Mouse (Mus musculus) midbrain, embryonic 10.5 days (tissue): ENCODE data around the gene Slc13a2. TPM values are rescaled to one million over a fixed set of nuclear protein-coding genes. Genes with fewer than 3 reads are reported as not detected.
A peak's percentile ranks its signal among the peaks of the same experiment; 100 is the strongest.

Source experiments
- DNase-seq: peaks from one replicate; pipeline ENCODE4 v3.0.0-alpha.2; 2017; ENCODE audit warnings: low spot score
- H3K27ac ChIP-seq: fragments of 300-500 bp; sonication (generic); replicated peaks from 2 replicates; pipeline ENCODE4 v1.5.1; 2016; ENCODE audit warnings: mild to moderate bottlenecking
- H3K27me3 ChIP-seq: fragments of 300-500 bp; sonication (generic); 2 replicates; pipeline ENCODE4 v1.6.1; 2016; ENCODE audit warnings: low read depth, mild to moderate bottlenecking; ENCODE audit not compliant: poor library complexity, severe bottlenecking
- H3K36me3 ChIP-seq: fragments of 300-500 bp; sonication (generic); 2 replicates; pipeline ENCODE4 v1.6.1; 2016; ENCODE audit warnings: mild to moderate bottlenecking, moderate library complexity
- H3K4me1 ChIP-seq: fragments of 300-500 bp; sonication (generic); 2 replicates; pipeline ENCODE4 v1.6.1; 2016
- H3K4me3 ChIP-seq: fragments of 300-500 bp; sonication (generic); 2 replicates; pipeline ENCODE4 v1.5.1; 2016; ENCODE audit warnings: mild to moderate bottlenecking, moderate library complexity
- H3K9me3 ChIP-seq: fragments of 300-500 bp; sonication (generic); replicated peaks from 2 replicates; pipeline ENCODE4 v1.6.1; 2016; ENCODE audit warnings: mild to moderate bottlenecking
- WGBS: fragments of 180-500 bp; shearing (Covaris S2); methylation state at CpG from one replicate; pipeline ENCODE4 v1.1.7; 2016; 5-methylcytosine and 5-hydroxymethylcytosine counted together
- polyA plus RNA-seq: library from polyadenylated mRNA; unstranded; fragments of >200 nt; fragmentation: Nextera tagmentation; extraction: Ambion mirVana; gene quantifications from 2 replicates; pipeline ENCODE4 v1.2.1, GENCODE M21; 2016

The Slc13a2 gene
- polyA plus RNA-seq, 1 experiment from 2014 or later: not detected

DNA sequence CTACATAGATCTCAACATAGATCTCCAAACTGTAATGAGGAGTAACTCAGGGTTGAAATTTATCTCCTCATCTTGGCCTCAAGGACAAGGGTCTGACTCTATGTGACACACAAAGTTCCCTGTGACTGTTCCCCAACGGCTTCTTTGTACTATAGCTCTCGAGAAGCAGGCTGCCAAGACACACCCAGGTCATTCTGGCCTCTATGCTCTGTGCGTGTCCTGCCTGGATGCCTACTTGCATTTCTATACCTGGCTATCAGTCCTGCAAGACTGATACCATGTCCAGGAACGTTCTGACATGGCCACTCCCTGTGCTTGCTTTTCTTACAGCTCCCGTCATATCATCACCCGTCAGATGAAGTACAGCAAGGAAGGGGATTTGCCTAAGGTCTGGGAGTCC, 20.0 kb downstream of the Slc13a2 start:
- peaks cover 19% of the 10 kb centered on the region; the same call in 1 of the 2 replicates for H3K27me3 ChIP-seq
- H3K4me3 ChIP-seq: no peak overlapping the region

DNA sequence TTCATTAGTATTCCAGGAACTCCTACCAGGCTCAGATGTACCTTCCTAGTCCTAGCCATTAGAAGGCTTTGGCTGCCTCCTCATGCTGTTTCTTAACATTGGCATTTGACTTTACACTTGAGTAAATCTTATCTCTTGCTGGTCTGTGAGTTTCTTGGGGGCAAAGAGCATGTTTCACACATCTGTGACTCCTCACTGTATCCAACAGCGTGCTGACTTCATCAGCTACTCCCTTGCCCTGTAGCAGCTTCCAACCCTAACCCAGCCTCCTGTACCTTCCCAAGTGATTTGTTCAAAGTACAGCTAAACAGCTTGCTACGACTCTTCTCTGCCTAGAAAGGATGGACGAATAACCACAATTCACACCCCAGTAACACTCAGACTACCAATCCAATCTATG, 20.5 kb downstream of the Slc13a2 start:
- H3K4me1 ChIP-seq: peaks cover 23% of the 10 kb centered on the region
- H3K4me3 ChIP-seq: no peak overlapping the region
- no peaks in the 10 kb centered on the region for H3K9me3 ChIP-seq
- WGBS: 72% methylated on average over 3 of the region's 3 CpGs
- no peak for DNase-seq
- peaks cover 19% of the 10 kb centered on the region; the same call in 1 of the 2 replicates for H3K27me3 ChIP-seq
- H3K27ac ChIP-seq: no peak overlapping the region
- no peaks in the 10 kb centered on the region for H3K36me3 ChIP-seq

More for the DNA sequence above, 20.0 kb downstream of the Slc13a2 start:
- Histone ChIP-seq H3K9me3 (no peaks in the 10 kb centered on the region), H3K4me1 (peaks cover 20% of the 10 kb centered on the region), H3K27ac (no peak overlapping the region), H3K36me3 (no peaks in the 10 kb centered on the region)
- 79% methylated on average over 6 of the region's 6 CpGs for WGBS
- no peak for DNase-seq

DNA sequence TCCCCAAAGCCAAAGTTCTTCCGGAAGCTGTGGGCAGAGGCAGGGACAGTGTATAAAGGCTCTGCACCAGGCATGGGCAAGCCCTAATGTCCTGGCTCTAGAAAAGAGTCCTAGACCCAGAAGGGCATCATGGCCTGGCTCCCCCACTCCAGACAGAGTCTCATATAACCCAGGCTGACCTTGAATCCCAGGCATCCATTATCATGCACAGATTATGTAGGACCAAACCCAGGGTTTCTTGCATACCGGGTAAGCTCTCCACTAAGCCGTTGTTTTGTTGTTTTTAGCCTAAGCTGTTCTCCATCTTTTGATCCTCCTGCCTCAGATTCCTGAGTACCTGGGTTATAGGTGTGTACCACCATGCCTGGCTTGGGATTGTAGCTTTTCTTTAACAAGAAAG, 21.1 kb downstream of the Slc13a2 start:
- no peaks in the 10 kb centered on the region for H3K9me3 ChIP-seq
- peaks cover 19% of the 10 kb centered on the region; the same call in 1 of the 2 replicates for H3K27me3 ChIP-seq
- no peaks in the 10 kb centered on the region for H3K36me3 ChIP-seq
- no peak for DNase-seq
- peaks cover 23% of the 10 kb centered on the region for H3K4me1 ChIP-seq
- 68% methylated on average over 3 of the region's 3 CpGs for WGBS
- H3K4me3 ChIP-seq: no peak overlapping the region
- no peak overlapping the region for H3K27ac ChIP-seq

- peak; percentile 72 for DNase-seq
- H3K9me3 ChIP-seq: no peaks in the 10 kb centered on the region
- no peak overlapping the region for H3K4me3 ChIP-seq
- H3K4me1 ChIP-seq: peaks cover 23% of the 10 kb centered on the region
- no peaks in the 10 kb centered on the region for H3K36me3 ChIP-seq
- H3K27me3 ChIP-seq: peaks cover 24% of the 10 kb centered on the region; the same call in 1 of the 2 replicates
- H3K27ac ChIP-seq: no peak overlapping the region
- WGBS: 22% methylated on average over 8 of the region's 8 CpGs
Measured at GRCm38 (mm10) chr11:78399680-78400079, 22.3 kb downstream of the Slc13a2 start.

DNA sequence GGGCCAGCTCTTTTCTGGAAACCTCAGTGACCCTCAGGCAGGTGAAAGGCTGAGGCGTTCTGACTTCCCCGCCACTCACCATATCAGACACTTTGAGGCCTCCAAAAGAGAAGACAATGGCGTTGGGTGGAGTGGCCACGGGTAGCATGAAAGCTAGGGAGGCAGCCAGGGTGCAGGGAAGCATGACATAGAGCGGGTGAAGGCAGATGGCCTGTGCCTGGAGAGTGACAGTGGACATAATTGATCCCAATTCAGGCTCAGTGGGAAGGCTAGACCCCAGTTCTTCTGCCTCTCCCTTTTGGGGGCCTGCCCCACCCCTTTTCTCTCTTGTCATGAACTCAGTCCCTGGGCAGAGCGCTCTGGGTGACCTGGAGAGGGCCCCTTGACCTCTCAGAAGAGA, 23.8 kb downstream of the Slc13a2 start:
- H3K4me3 ChIP-seq: no peak overlapping the region

DNA sequence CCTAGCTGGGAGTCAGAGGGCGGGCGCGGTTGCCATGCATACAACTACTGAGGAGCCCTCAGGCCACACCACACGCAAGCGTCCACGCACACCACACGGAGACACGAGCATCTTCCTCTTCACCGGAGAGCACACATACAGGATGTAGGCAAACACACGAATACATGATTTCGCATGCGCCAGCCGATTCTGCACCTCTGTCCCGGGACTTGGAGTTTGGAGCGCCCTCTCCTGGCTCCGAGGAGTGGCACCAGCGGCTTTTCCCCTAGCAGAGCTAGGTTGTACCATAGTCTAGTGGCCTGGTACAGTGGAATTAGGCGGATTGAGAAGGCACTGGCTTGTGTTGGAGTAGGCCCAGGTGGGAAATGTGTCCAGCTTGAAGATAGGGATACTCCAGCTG, 24.6 kb downstream of the Slc13a2 start:
- Histone ChIP-seq H3K27me3 (peaks cover 24% of the 10 kb centered on the region; the same call in 1 of the 2 replicates), H3K36me3 (no peaks in the 10 kb centered on the region), H3K4me3 (peak overlapping the region; percentile 47), H3K4me1 (peaks cover 23% of the 10 kb centered on the region), H3K9me3 (no peaks in the 10 kb centered on the region), H3K27ac (peak overlapping the region; percentile 77)
- WGBS: 8% methylated on average over 18 of the region's 18 CpGs
- peak; percentile 76 for DNase-seq

More for the DNA sequence above, 23.8 kb downstream of the Slc13a2 start:
- H3K9me3 ChIP-seq: no peaks in the 10 kb centered on the region
- peaks cover 23% of the 10 kb centered on the region for H3K4me1 ChIP-seq
- 60% methylated on average over 6 of the region's 6 CpGs for WGBS
- no peak for DNase-seq
- H3K27ac ChIP-seq: no peak overlapping the region
- H3K36me3 ChIP-seq: no peaks in the 10 kb centered on the region
- H3K27me3 ChIP-seq: peaks cover 24% of the 10 kb centered on the region; the same call in 1 of the 2 replicates

- DNase-seq: no peak
- Histone ChIP-seq H3K27me3 (peaks cover 24% of the 10 kb centered on the region; the same call in 1 of the 2 replicates), H3K4me1 (peaks cover 23% of the 10 kb centered on the region), H3K4me3 (peak overlapping the region; percentile 47), H3K9me3 (no peaks in the 10 kb centered on the region), H3K27ac (peak overlapping the region; percentile 77), H3K36me3 (no peaks in the 10 kb centered on the region)
- WGBS: 39% methylated on average over 11 of the region's 11 CpGs
Measured at GRCm38 (mm10) chr11:78396950-78397349, 25.1 kb downstream of the Slc13a2 start.

GRCm38 (mm10) chr11:78392728-78393127, 29.3 kb downstream of the Slc13a2 start:
- DNase-seq: no peak
- Histone ChIP-seq H3K9me3 (no peaks in the 10 kb centered on the region), H3K4me1 (peaks cover 9% of the 10 kb centered on the region), H3K27ac (no peak overlapping the region), H3K36me3 (no peaks in the 10 kb centered on the region), H3K27me3 (0 out of 2 replicates have a peak, but pooled peaks cover 5% of the 10 kb centered on the region), H3K4me3 (no peak overlapping the region)
- 87% methylated on average over 3 of the region's 3 CpGs for WGBS

GRCm38 (mm10) chr11:78386508-78387043, 35.4 kb downstream of the Slc13a2 start, which contains the start of gene Foxn1:
Foxn1 (minus strand) TSS chr11:78386558.
- DNase-seq: no peak
- peaks cover 6% of the 10 kb centered on the region; the same call in 1 of the 2 replicates for H3K4me1 ChIP-seq
- no peak within 1 kb of the TSS for H3K27ac ChIP-seq
- WGBS: 80% methylated on average over 14 of the region's 14 CpGs
- H3K27me3 ChIP-seq: no peaks in the 10 kb centered on the region
- H3K4me3 ChIP-seq: no peak within 1 kb of the TSS
- no peaks in the 10 kb centered on the region for H3K36me3 ChIP-seq
- H3K9me3 ChIP-seq: no peaks in the 10 kb centered on the region

- Histone ChIP-seq H3K4me3 (no peak overlapping the region), H3K4me1 (peaks cover 6% of the 10 kb centered on the region; the same call in 1 of the 2 replicates), H3K9me3 (no peaks in the 10 kb centered on the region), H3K36me3 (no peaks in the 10 kb centered on the region), H3K27me3 (no peaks in the 10 kb centered on the region), H3K27ac (no peak overlapping the region)
- DNase-seq: no peak
- 88% methylated on average over 10 of the region's 10 CpGs for WGBS
Measured at GRCm38 (mm10) chr11:78385776-78386175, 36.2 kb downstream of the Slc13a2 start.

- 29% methylated on average over 5 of the region's 5 CpGs for WGBS
- no peak overlapping the region for H3K4me3 ChIP-seq
- H3K9me3 ChIP-seq: no peaks in the 10 kb centered on the region
- H3K27me3 ChIP-seq: no peaks in the 10 kb centered on the region
- 0 out of 2 replicates have a peak overlapping the region, but pooled peaks have one; percentile 23 for H3K27ac ChIP-seq
- DNase-seq: no peak
- peaks cover 6% of the 10 kb centered on the region; the same call in 1 of the 2 replicates for H3K4me1 ChIP-seq
- no peaks in the 10 kb centered on the region for H3K36me3 ChIP-seq
Measured at GRCm38 (mm10) chr11:78382701-78383100, 39.3 kb downstream of the Slc13a2 start.

GRCm38 (mm10) chr11:78382286-78382685, 39.7 kb downstream of the Slc13a2 start:
- H3K36me3 ChIP-seq: no peaks in the 10 kb centered on the region
- H3K4me1 ChIP-seq: peaks cover 6% of the 10 kb centered on the region; the same call in 1 of the 2 replicates
- H3K27me3 ChIP-seq: no peaks in the 10 kb centered on the region
- no peak for DNase-seq
- H3K4me3 ChIP-seq: no peak overlapping the region
- WGBS: 74% methylated on average over 7 of the region's 7 CpGs
- no peak overlapping the region for H3K27ac ChIP-seq
- no peaks in the 10 kb centered on the region for H3K9me3 ChIP-seq

DNA sequence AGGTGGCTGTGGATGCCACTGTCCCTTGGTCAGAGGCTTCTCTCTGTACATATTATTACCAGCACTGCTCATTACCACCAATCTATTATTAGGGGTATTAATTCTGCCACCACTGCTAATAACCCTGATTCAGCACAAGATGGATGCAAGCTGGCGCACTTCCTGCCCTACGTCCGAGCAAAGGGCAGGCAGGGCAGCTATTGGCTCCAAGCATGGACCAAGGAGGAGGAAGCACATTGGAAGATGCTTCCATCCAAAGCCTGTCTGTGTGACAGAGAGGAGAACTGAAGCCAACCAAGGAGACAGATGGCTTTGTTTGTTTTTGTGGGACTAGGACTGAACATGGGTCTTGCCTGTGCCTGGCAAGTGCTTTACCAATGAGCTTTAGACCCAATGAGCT, 41.0 kb downstream of the Slc13a2 start:
- no peak overlapping the region for H3K4me3 ChIP-seq
- no peak overlapping the region for H3K27ac ChIP-seq
- H3K27me3 ChIP-seq: no peaks in the 10 kb centered on the region
- peaks cover 6% of the 10 kb centered on the region; the same call in 1 of the 2 replicates for H3K4me1 ChIP-seq
- no peak for DNase-seq
- WGBS: 90% methylated on average over 3 of the region's 3 CpGs
- H3K36me3 ChIP-seq: no peaks in the 10 kb centered on the region
- H3K9me3 ChIP-seq: no peaks in the 10 kb centered on the region
